Mouse (Mus musculus) forebrain, embryonic 12.5 days (tissue): ENCODE results near the gene Nlrp4b. TPM values are rescaled to one million over a fixed set of nuclear protein-coding genes. Genes with fewer than 3 reads are reported as not detected.
"Not testable (repeated sequence)": the region's sequence is repeated elsewhere in the genome, so short reads cannot be mapped to it uniquely, and the experiment has no call there.

ENCODE experiments used
- ATAC-seq: fragments of 200-750 bp; cut with Nextera tagmentation; 2 replicates; pipeline ENCODE4 v1.8.0; 2017; ENCODE audit warnings: moderate TSS enrichment; ENCODE audit not compliant: low FRiP score
- H3K27ac ChIP-seq: fragments of 300-500 bp; sonication (generic); 2 replicates; pipeline ENCODE4 v1.5.1; 2016; ENCODE audit warnings: mild to moderate bottlenecking
- H3K27me3 ChIP-seq: fragments of 300-500 bp; sonication (generic); 2 replicates; pipeline ENCODE4 v1.6.1; 2016; ENCODE audit warnings: mild to moderate bottlenecking
- H3K36me3 ChIP-seq: fragments of 300-500 bp; sonication (generic); replicated peaks from 2 replicates; pipeline ENCODE4 v1.6.1; 2016; ENCODE audit warnings: mild to moderate bottlenecking
- H3K4me1 ChIP-seq: fragments of 300-500 bp; sonication (generic); 2 replicates; pipeline ENCODE4 v1.6.1; 2016
- H3K4me2 ChIP-seq: fragments of 300-500 bp; sonication (generic); 2 replicates; pipeline ENCODE4 v1.6.1; 2016; ENCODE audit warnings: mild to moderate bottlenecking, moderate library complexity
- H3K4me3 ChIP-seq: fragments of 300-500 bp; sonication (generic); replicated peaks from 2 replicates; pipeline ENCODE4 v1.5.1; 2016; ENCODE audit warnings: mild to moderate bottlenecking
- H3K9ac ChIP-seq: fragments of 300-500 bp; sonication (generic); 2 replicates; pipeline ENCODE4 v1.6.1; 2016; ENCODE audit warnings: mild to moderate bottlenecking
- H3K9me3 ChIP-seq: fragments of 300-500 bp; sonication (generic); 2 replicates; pipeline ENCODE4 v1.6.1; 2016
- WGBS: fragments of 180-500 bp; shearing (Covaris S2); methylation state at CpG from one replicate; pipeline ENCODE4 v1.1.7; 2016; 5-methylcytosine and 5-hydroxymethylcytosine counted together
- polyA plus RNA-seq: library from polyadenylated mRNA; unstranded; fragments of >200 nt; fragmentation: Nextera tagmentation; extraction: Ambion mirVana; gene quantifications from 2 replicates; pipeline ENCODE4 v1.2.1, GENCODE M21; 2016

The Nlrp4b gene
- polyA plus RNA-seq: not detected in 2 replicates

DNA sequence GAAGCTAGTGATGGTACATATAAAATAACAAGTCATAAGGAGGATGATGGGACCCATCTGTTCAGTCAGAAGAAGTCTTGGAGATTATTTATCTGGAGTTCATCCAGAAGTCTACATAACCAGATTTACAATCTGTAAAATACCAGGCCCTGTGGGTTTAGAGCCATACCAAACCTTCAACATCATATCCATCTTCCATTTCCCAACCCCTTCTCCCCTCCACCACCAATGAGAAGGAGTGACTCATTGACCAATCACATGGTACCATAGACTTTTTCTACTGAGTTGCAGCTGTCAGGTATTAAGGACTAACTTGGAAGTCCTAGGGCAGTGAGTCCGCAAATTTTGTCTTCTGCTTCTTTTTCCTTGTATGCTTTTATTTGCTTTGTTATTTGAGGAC lies at the start of gene Nlrp4b:
TSS of gene Nlrp4b (plus strand) at position 301 of the 400 bp plus-strand sequence.
- peaks cover 30% of the 10 kb centered on the region; the same call in 1 of the 2 replicates for H3K9me3 ChIP-seq
- H3K27ac ChIP-seq: no peak within 1 kb of the TSS
- no peaks in the 10 kb centered on the region for H3K27me3 ChIP-seq
- no peak within 1 kb of the TSS for H3K9ac ChIP-seq
- H3K36me3 ChIP-seq: no peaks in the 10 kb centered on the region
- ATAC-seq: no peak
- no peak within 1 kb of the TSS for H3K4me3 ChIP-seq
- H3K4me1 ChIP-seq: no peaks in the 10 kb centered on the region
- H3K4me2 ChIP-seq: no peak within 1 kb of the TSS
- 100% methylated on average over 1 of the region's 1 CpGs for WGBS

DNA sequence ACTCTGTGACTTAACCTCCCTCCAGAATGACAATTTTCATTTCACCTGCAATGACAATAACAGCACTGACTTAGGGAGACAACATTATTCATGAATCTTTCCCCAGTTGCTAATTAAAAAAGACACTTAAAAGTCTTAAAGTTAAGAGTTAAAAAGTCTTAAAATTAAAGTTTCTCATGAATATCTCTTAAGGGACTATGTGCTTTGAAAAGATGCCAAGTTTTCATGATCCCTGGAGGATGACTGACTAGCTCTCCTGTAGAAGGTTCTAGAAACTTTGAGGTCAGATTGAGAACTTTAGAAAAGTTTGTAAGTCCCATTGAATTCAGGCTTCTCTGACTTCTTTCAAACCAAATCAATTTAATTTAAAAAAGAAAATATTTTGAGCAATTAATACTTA lies 66.7 kb downstream of the Nlrp4b start, which contains the start of gene Vmn1r71:
TSS of gene Vmn1r71 (minus strand) at position 101 of the 400 bp plus-strand sequence.
- no peak within 1 kb of the TSS for H3K27ac ChIP-seq
- H3K27me3 ChIP-seq: no peaks in the 10 kb centered on the region
- H3K4me3 ChIP-seq: no peak within 1 kb of the TSS
- H3K36me3 ChIP-seq: no peaks in the 10 kb centered on the region
- H3K4me1 ChIP-seq: no peaks in the 10 kb centered on the region
- H3K9me3 ChIP-seq: peaks cover 23% of the 10 kb centered on the region
- no peak for ATAC-seq
- no peak within 1 kb of the TSS for H3K9ac ChIP-seq
- H3K4me2 ChIP-seq: no peak within 1 kb of the TSS

DNA sequence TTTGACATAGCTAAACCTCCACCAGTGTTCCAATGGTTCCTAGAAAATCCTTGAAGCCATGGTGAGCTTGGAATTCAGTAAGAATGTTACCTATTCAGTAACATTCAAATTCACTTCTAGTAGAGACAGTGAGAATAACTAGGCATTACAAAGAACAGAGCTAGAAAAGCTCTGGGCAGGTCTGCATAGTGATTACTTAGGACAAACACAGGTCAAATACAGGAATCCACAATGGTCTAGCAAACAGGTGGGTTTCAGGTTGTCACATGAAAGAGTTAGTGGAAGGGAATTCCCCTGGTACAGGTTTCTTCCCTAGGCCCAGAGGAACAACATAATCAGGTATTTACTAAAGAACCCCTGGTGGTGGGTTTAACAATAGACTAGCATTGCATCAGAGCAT lies 70.0 kb downstream of the Nlrp4b start:
- peaks cover 23% of the 10 kb centered on the region for H3K9me3 ChIP-seq

More for the DNA sequence above, 70.0 kb downstream of the Nlrp4b start:
- H3K9ac ChIP-seq, H3K27me3 ChIP-seq, H3K4me3 ChIP-seq, ATAC-seq, H3K27ac ChIP-seq, H3K36me3 ChIP-seq, H3K4me2 ChIP-seq, H3K4me1 ChIP-seq: not testable (repeated sequence)

Other genes starting within 250 kb of the Nlrp4b start
- gene Vmn1r67, start 244.5 kb upstream of the Nlrp4b start, polyA plus RNA-seq: 0.08 TPM in 1 of 2 replicates, not detected in the other
- gene Zik1, start 192.4 kb upstream of the Nlrp4b start, polyA plus RNA-seq: 57.8 and 62.8 TPM in 2 replicates
- gene Vmn1r68, start 129.3 kb upstream of the Nlrp4b start, polyA plus RNA-seq: not detected in 2 replicates
- gene Vmn1r69, start 74.1 kb upstream of the Nlrp4b start, polyA plus RNA-seq: not detected in 2 replicates
- gene Vmn1r70, start 56.3 kb upstream of the Nlrp4b start, polyA plus RNA-seq: not detected in 2 replicates
- not detected in 2 replicates for gene Vmn1r71, start 66.6 kb downstream of the Nlrp4b start, polyA plus RNA-seq
- gene Zscan4b, start 217.3 kb downstream of the Nlrp4b start, polyA plus RNA-seq: not detected in 2 replicates